Mouse (Mus musculus): ENCODE measurements around the gene Mink1. TPM values are rescaled to one million over a fixed set of nuclear protein-coding genes. Genes with fewer than 3 reads are reported as not detected.
A peak's percentile ranks its signal among the peaks of the same experiment; 100 is the strongest.

Gene Mink1
- total RNA-seq, 2 experiments from 2014 or later, result 67.7 to 67.8 TPM

DNA sequence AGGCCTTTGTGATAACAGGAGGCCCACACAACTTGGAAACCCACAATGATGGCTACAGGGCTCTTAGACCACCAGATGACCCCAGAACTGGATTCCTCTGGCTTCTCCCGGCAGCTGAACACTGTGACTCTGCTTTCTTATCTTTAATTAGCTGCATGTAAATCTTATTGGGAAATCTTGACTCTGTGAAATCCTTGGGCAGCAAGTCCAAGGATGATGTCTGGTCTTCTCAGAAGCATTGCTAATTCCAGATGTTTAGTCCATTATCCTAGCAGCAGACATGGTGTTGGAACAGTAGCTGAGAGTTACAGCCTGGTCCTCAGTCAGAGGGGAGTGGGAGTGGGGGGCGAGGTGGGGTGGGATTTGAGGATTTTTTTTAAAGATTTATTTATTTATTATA lies 65.8 kb downstream of the Mink1 start:
- no peak for DNase-seq (ENCODE audit: low spot score in 2 of 2)

GRCm38 (mm10) chr11:70629557-70629956 lies 66.9 kb downstream of the Mink1 start:
- DNase-seq (ENCODE audit: low spot score in 2 of 2), result no peak

- DNase-seq (ENCODE audit: low spot score in 2 of 2), result no peak
Observed at GRCm38 (mm10) chr11:70630129-70630528, 67.4 kb downstream of the Mink1 start.

DNA sequence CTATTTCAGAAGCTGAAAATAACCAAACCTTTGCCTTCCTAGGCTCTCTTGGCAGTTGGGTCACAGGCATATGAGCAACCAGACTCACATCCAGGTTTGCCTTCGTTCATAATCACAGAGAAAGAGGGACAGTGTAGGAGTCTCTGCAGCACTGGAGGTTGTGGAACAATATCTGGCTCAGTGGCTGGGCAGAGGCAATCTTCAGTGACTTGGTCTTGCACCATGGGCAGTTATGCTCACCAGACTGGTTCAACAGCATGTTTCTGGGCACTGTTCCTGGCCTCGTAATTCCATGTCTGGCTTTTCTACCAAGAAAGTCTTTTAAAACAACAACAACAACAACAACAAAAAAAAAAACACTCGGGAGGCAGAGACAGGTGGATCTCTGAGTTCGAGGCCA lies 72.9 kb downstream of the Mink1 start:
- no peak for DNase-seq (ENCODE audit: low spot score in 2 of 2)

- DNase-seq (ENCODE audit: low spot score in 2 of 2), result no peak
Observed at GRCm38 (mm10) chr11:70637764-70638163, 75.1 kb downstream of the Mink1 start.

- DNase-seq (ENCODE audit: low spot score in 2 of 2), result no peak
Observed at GRCm38 (mm10) chr11:70638293-70638692, 75.6 kb downstream of the Mink1 start.

GRCm38 (mm10) chr11:70638714-70639278 lies 76.1 kb downstream of the Mink1 start, which contains the start of gene Gp1ba:
Gp1ba (plus strand) TSS chr11:70639122.
- DNase-seq (ENCODE audit: low spot score in 2 of 2), result no peak

- DNase-seq (ENCODE audit: low spot score in 2 of 2), result no peak
Observed at GRCm38 (mm10) chr11:70639976-70640375, 77.3 kb downstream of the Mink1 start.

GRCm38 (mm10) chr11:70641241-70641640 lies 78.6 kb downstream of the Mink1 start:
- DNase-seq (ENCODE audit: low spot score in 2 of 2), result no peak

- no peak for DNase-seq (ENCODE audit: low spot score in 2 of 2)
Observed at GRCm38 (mm10) chr11:70643051-70643450, 80.4 kb downstream of the Mink1 start.

DNA sequence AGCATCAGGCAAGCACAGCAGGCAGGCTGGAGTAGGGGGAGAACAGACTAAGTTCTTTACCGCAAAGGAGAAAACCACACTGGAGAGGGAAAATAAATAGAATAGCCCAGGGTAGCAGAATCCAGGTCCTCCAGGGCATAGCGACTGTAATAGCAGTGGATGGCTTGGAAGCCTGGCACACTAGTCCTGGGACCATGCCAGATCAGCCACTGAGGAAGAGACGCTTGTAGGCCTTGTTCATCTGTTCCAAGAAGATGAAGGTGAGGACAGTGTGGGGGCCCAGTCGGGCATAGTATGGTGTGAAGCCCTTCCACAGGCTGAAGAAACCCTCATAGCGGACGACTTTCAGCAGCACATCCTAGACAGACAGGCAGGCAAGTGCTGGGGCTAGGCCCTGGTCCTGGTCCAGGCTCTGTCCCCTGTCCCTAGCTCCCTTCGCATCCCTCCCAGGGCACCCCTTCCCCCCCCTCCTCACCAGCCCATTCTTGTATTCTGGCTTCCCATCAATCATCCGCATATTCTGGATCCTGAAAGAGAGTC lies 82.0 kb downstream of the Mink1 start:
- DNase-seq (ENCODE audit: low spot score in 2 of 2), result no peak

DNA sequence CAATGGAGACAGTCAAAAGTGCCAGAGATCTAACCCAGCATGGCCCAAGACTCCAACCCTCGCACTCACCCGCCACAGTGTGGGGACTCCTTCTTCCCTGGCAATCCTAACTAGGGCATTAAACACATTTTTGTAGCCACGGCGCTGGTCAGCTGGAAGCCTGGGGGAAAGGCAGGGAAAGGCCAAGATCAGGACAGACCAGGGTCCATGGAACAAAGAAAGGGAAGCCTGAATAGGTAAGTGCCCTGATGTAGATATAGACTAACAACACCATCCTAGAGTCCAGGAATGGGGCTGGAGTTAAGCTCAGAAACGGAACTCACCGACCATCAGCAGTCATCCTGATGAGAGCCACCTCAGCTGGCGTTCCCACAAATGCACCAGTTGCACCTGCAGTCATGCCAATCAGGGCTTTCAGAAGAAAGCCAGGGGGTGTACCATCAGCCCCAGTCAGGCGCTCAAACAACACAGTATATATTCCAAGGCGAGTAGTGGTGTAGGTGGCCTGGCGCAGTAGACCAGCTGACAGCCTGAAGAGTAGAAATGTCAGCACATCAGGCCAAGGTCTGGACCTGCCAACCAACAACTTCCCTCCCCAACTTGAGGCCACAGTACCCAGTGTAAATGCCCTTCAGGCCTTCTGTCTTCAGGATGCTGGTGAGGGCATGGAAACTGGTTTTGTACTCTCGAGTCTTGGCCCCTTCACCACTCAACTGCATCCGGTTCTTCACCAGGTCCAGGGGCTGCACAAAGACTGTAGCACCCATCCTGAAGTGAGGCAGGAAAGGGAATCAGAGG lies 83.0 kb downstream of the Mink1 start:
- DNase-seq (ENCODE audit: low spot score in 2 of 2), result no peak

DNA sequence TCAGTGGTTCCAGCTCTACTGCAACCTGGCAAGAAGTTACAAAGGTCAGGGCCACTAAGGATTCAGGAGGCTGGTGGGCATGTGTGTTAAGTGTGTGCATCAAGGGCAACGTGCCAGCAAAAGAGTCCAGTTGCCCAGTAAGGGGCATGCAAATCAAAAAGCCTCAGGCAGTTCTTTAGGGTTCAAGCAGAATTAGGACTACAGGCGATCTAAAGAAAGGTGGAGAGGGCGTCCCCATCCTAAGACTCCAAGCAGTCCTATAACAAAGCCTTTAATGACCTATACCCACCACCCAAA lies 83.5 kb downstream of the Mink1 start:
- no peak for DNase-seq (ENCODE audit: low spot score in 2 of 2)

- DNase-seq (ENCODE audit: low spot score in 2 of 2), result peak; percentile 78 to 90
Observed at GRCm38 (mm10) chr11:70646691-70647650, 84.3 kb downstream of the Mink1 start, which contains the start of the genes Rnf167 and Slc25a11. Rnf167 (plus strand) TSS chr11:70647235. Slc25a11 (minus strand) TSS chr11:70647479.

- no peak for DNase-seq (ENCODE audit: low spot score in 2 of 2)
Observed at GRCm38 (mm10) chr11:70647716-70648420, 85.2 kb downstream of the Mink1 start.

DNA sequence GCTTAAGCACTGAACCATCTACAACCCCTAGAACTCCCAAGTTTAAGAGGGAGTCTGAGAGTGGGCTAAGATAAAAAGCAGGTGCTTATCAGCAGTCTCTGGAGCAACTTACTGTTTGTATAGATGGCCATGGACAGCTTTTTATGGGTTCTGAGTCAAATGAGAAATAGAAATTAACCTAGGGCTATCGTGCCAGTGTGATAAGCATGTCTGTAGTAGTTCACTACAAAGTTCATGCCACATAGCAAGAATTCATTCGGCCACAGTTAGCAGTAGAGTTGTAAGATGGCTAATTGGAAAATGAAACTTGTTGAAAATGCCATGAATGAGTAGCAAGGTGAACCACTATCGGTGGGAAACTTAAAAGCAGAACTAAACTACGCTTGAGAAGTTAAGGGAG lies 85.8 kb downstream of the Mink1 start:
- no peak for DNase-seq (ENCODE audit: low spot score in 2 of 2)

- DNase-seq (ENCODE audit: low spot score in 2 of 2), result no peak
Observed at GRCm38 (mm10) chr11:70649185-70649734, 86.6 kb downstream of the Mink1 start.

DNA sequence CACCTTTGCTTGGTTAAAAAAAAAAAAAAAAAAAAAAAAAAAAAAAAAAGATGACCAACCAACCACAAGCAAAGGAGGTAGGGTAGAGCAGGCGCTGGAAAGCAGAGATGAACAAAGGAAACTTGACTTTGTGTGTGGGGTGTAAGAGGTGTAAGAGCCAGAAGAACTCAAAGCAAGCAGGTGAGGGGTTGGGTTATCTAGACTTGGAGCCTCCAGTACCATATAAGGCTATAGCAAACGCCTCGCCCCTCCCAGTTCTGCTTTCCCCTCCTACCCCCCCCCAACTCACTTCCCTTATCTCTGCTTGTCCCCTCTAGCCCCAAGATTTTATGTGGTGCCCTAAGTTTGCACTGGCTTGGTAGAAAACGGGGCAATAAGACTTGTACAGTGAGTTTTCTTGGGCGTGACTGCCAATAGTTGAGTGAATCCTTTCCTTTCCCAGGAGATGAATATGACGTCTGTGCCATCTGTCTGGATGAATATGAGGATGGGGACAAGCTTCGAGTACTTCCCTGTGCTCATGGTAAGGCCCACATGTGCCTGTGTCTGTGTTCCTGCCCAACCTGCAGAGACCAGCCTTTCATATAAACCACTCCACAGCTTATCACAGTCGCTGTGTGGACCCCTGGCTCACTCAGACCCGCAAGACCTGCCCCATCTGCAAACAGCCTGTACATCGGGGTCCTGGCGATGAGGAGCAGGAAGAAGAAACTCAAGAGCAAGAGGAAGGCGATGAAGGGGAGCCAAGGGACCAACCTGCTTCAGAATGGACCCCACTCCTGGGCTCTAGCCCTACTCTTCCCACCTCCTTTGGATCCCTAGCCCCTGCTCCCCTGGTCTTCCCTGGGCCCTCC lies 87.9 kb downstream of the Mink1 start:
- DNase-seq (ENCODE audit: low spot score in 2 of 2), result peak in 1 of 2 experiments; percentile 2

DNA sequence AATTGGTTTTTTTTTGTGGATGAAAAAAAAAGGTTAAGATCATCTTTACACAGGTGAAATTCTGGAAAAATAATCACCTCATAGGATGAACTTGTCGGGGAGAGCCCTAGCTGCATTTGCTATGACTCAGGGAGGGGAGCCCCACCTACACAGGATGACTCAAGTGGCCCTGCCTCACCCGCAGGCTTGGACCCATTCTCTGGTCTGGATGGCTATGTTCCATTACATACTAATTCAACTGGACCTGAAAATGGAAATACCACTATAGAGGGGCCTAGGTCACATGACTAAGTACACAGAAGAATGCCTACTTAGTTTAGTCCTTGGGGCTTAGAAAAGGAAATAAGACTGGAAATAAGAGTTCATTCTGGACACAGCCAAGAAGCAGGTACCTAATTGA lies 88.7 kb downstream of the Mink1 start:
- DNase-seq (ENCODE audit: low spot score in 2 of 2), result no peak

Measured in adrenal gland, postnatal 4 days (tissue).